Mouse (Mus musculus) limb, embryonic 14.5 days (tissue): ENCODE results near the gene Pdss2. TPM values are rescaled to one million over a fixed set of nuclear protein-coding genes. Genes with fewer than 3 reads are reported as not detected.

Experiments
- ATAC-seq: fragments of 200-750 bp; cut with Nextera tagmentation; 2 replicates; pipeline ENCODE4 v1.8.0; 2017; ENCODE audit warnings: low read depth, moderate number of reproducible peaks, moderate TSS enrichment; ENCODE audit not compliant: low FRiP score
- DNase-seq: peaks from one replicate; pipeline ENCODE4 v3.0.0-alpha.2; 2015; ENCODE audit warnings: low spot score
- H3K27ac ChIP-seq: fragments of 300-500 bp; sonication (generic); replicated peaks from 2 replicates; pipeline ENCODE4 v1.5.1; 2014; ENCODE audit warnings: low read depth, mild to moderate bottlenecking, low read length, moderate library complexity, mixed read lengths
- H3K27me3 ChIP-seq: fragments of 300-500 bp; sonication (generic); 2 replicates; pipeline ENCODE4 v1.6.1; 2014; ENCODE audit warnings: low read length, mixed read lengths; ENCODE audit not compliant: control insufficient read depth, insufficient read depth
- H3K36me3 ChIP-seq: fragments of 300-500 bp; sonication (generic); 2 replicates; pipeline ENCODE4 v1.6.1; 2014; ENCODE audit warnings: mild to moderate bottlenecking, low read length, moderate library complexity, mixed read lengths; ENCODE audit not compliant: control insufficient read depth, insufficient read depth
- H3K4me1 ChIP-seq: fragments of 300-500 bp; sonication (generic); 2 replicates; pipeline ENCODE4 v1.6.1; 2014; ENCODE audit warnings: antibody characterized with exemption, low read length, mixed read lengths; ENCODE audit not compliant: control insufficient read depth, insufficient read depth
- H3K4me2 ChIP-seq: fragments of 300-500 bp; sonication (generic); replicated peaks from 2 replicates; pipeline ENCODE4 v1.6.1; 2014; ENCODE audit warnings: low read depth, mild to moderate bottlenecking, low read length, moderate library complexity; ENCODE audit not compliant: severe bottlenecking
- H3K4me3 ChIP-seq: fragments of 300-500 bp; sonication (generic); replicated peaks from 2 replicates; pipeline ENCODE4 v1.5.1; 2014; ENCODE audit warnings: low read length
- H3K9ac ChIP-seq: fragments of 300-500 bp; sonication (generic); 2 replicates; pipeline ENCODE4 v1.6.1; 2014; ENCODE audit warnings: mild to moderate bottlenecking, low read depth, low read length, moderate library complexity; ENCODE audit not compliant: severe bottlenecking
- H3K9me3 ChIP-seq: fragments of 300-500 bp; sonication (generic); 2 replicates; pipeline ENCODE4 v1.6.1; 2016; ENCODE audit warnings: low read length; ENCODE audit not compliant: control insufficient read depth
- POLR2A ChIP-seq: fragments of 200-500 bp; IDR thresholded peaks from 2 replicates; pipeline ENCODE4 v1.8.0; 2012; ENCODE audit warnings: inconsistent platforms, mild to moderate bottlenecking, moderate library complexity, borderline replicate concordance; ENCODE audit not compliant: insufficient read depth, insufficient read length; ENCODE audit errors: extremely low read depth
- WGBS: fragments of 180-500 bp; shearing (Covaris S2); extraction: QIAGEN DNeasy Blood & Tissue Kit; methylation state at CpG from one replicate; pipeline ENCODE4 v1.1.7; 2014; 5-methylcytosine and 5-hydroxymethylcytosine counted together
- polyA plus RNA-seq, 2 experiments: library from polyadenylated mRNA; depleted of rRNA in 1 of 2; stranded (reverse) in 1 of 2; unstranded in 1 of 2; fragments of >200 nt; fragmentation: Nextera tagmentation in 1 of 2; extraction: Ambion mirVana in 1 of 2; gene quantifications; 2 replicates each; pipeline versions ENCODE4 v1.2.1 to v1.2.3; 2012 to 2014

Pdss2 gene
- polyA plus RNA-seq, 2 experiments = 8.8 to 10.1 TPM

DNA sequence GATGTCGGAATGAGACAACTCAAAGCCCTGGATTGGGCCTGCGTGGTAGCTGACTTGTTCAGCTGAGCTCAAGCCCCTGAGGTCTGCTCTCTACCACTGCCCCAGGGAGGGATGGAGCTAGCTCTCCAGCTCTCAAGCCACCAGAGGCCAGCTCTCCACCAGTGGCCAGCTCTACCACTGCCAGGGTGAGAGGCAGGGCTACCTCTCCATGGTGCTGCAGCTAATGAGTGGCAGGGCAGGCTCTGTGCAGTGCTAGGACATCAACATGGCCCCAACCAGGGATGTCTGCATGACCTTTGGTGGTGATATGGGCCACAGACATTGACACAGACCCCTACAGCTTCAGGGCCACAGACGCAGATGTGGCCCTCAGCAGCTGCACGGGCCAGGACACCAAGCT, 144.6 kb downstream of the Pdss2 start:
- Histone ChIP-seq H3K36me3 (no peaks in the 10 kb centered on the region), H3K27ac (no peak overlapping the region), H3K27me3 (no peaks in the 10 kb centered on the region), H3K9ac (no peak overlapping the region), H3K4me3 (no peak overlapping the region), H3K9me3 (no peaks in the 10 kb centered on the region), H3K4me2 (no peak overlapping the region), H3K4me1 (no peaks in the 10 kb centered on the region)
- no peak for TF ChIP-seq POLR2A
- DNase-seq = no peak
- ATAC-seq = no peak
- WGBS = 77% methylated on average over 4 of the region's 4 CpGs

DNA sequence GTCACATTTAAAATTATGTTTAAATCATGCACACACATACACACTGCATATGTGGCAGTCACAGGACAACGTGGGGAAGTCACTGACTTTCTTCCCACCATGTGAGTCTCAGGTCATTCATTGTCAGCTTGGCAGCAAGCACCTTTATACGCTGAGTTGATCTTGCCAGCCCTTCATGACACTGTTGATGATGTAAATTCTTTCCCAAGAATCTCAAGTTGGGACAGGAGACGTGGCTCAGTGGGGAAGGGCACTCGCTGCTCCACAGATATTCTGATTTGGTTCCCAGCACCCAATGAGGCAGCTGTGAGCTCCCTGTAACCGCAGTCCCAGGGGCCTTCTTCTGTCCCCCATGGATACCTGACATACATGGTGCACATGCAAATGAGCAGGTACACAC, 147.3 kb downstream of the Pdss2 start:
- WGBS = 88% methylated on average over 5 of the region's 5 CpGs
- Histone ChIP-seq H3K27ac (no peak overlapping the region), H3K36me3 (no peaks in the 10 kb centered on the region), H3K9ac (no peak overlapping the region), H3K9me3 (no peaks in the 10 kb centered on the region), H3K4me1 (no peaks in the 10 kb centered on the region; the same call in 1 of the 2 replicates), H3K27me3 (no peaks in the 10 kb centered on the region), H3K4me3 (no peak overlapping the region), H3K4me2 (no peak overlapping the region)
- ATAC-seq (no peak), DNase-seq (no peak)
- TF ChIP-seq POLR2A = no peak

DNA sequence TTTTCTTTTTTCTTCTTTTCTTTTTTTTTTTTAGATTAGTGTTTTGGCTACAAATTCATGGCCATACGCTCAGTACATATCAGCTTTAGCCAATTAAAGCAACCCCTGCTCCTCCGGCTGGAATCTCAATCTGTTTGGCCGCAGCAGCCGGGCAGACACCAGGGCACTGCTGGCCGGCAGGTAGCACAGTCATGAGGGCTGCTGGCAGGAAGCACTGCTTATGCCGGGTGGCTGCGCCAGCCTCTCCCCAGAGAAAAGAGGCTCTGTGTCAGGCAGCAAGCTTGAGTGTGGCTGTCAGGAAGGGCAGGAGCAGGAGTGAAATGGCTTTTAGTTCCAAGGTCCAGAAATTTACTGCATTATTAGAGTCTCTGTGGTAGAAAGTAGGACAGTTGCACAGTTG, 151.0 kb downstream of the Pdss2 start:
- Histone ChIP-seq H3K4me2 (no peak overlapping the region), H3K4me3 (no peak overlapping the region), H3K4me1 (no peaks in the 10 kb centered on the region; the same call in 1 of the 2 replicates), H3K9me3 (no peaks in the 10 kb centered on the region), H3K27me3 (no peaks in the 10 kb centered on the region), H3K27ac (no peak overlapping the region), H3K36me3 (no peaks in the 10 kb centered on the region), H3K9ac (no peak overlapping the region)
- no peak for TF ChIP-seq POLR2A
- no peak for ATAC-seq
- no peak for DNase-seq
- 47% methylated on average over 7 of the region's 7 CpGs for WGBS

DNA sequence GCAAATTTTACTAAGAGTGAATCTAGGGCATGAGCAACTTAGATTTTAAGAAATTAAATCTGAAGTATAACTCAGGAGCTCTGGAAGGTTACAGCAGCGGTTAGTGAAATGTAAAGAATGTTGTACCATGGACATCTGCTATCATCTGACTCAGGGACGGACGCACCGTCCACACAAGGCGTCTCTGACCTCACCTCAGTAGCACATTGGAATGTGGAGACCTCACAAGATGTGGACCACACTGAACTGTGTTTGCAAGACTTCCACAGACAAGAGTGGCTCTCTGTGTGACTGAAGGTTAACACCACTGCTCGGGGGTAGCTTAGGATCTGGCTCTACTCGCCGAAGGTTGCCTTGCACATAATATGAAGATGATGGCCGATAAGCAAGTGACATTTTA, 151.7 kb downstream of the Pdss2 start:
- H3K4me2 ChIP-seq = no peak overlapping the region
- no peak for TF ChIP-seq POLR2A
- no peaks in the 10 kb centered on the region for H3K36me3 ChIP-seq
- ATAC-seq (no peak), DNase-seq (no peak)
- no peaks in the 10 kb centered on the region for H3K9me3 ChIP-seq
- H3K27me3 ChIP-seq = no peaks in the 10 kb centered on the region
- H3K4me3 ChIP-seq = no peak overlapping the region
- no peaks in the 10 kb centered on the region; the same call in 1 of the 2 replicates for H3K4me1 ChIP-seq
- WGBS = 80% methylated on average over 9 of the region's 9 CpGs
- no peak overlapping the region for H3K27ac ChIP-seq
- no peak overlapping the region for H3K9ac ChIP-seq

DNA sequence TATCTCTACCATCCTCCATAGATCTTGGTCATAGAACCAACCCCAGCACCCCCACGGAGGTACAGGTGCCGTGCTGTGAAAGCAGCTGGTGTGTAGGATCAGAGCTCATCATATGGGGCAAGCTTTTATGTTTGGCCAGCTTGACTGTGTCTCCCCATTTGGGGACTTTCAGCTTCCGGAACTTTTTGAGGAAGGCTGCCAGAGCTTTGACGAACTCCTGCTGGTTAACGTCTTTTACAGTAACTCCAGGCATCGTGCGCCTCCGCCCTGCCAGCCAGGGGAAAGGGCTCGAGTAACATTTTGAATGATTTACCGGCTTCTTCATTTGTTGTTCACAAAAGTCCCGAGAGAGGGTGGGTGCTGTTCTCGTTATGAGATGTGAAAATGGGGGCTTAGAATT, 152.4 kb downstream of the Pdss2 start:
- Histone ChIP-seq H3K9ac (no peak overlapping the region), H3K27ac (no peak overlapping the region), H3K4me3 (no peak overlapping the region), H3K4me2 (no peak overlapping the region), H3K36me3 (no peaks in the 10 kb centered on the region), H3K27me3 (no peaks in the 10 kb centered on the region), H3K9me3 (no peaks in the 10 kb centered on the region), H3K4me1 (no peaks in the 10 kb centered on the region; the same call in 1 of the 2 replicates)
- whole genome bisulfite sequencing = 45% methylated on average over 12 of the region's 12 CpGs
- DNase-seq (no peak), ATAC-seq (no peak)
- TF ChIP-seq POLR2A = no peak

DNA sequence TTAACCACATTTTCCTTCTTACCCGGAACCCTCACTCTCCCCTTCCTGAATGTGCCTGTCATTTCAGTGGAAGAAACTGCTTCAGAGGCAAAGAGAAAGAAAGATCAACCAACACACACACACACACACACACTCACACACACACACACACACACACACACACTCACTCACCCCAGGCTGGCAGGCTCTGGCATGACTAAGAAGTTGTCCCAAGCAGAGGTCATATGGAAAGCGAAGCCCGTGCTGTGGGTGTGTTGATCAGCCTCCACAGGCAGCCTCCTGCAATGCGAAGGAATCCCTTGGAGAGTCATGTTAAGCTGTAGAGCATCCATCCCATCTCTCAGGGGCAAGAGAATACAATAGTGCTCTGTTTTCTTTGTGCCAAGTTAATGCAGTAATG, 154.0 kb downstream of the Pdss2 start:
- ATAC-seq (no peak), DNase-seq (no peak)
- no peak overlapping the region for H3K4me3 ChIP-seq
- 90% methylated on average over 4 of the region's 4 CpGs for WGBS
- no peak overlapping the region for H3K27ac ChIP-seq
- no peaks in the 10 kb centered on the region for H3K27me3 ChIP-seq
- TF ChIP-seq POLR2A = no peak
- no peak overlapping the region for H3K9ac ChIP-seq
- H3K36me3 ChIP-seq = no peaks in the 10 kb centered on the region
- no peak overlapping the region for H3K4me2 ChIP-seq
- no peaks in the 10 kb centered on the region; the same call in 1 of the 2 replicates for H3K4me1 ChIP-seq
- H3K9me3 ChIP-seq = no peaks in the 10 kb centered on the region
